Mouse (Mus musculus): ENCODE results near the gene Cd7.

- TF ChIP-seq CTCF (IDR thresholded peaks at IDR 0.05; ENCODE audit: control insufficient read depth, insufficient read depth, insufficient read length) (no peak), MAX (IDR thresholded peaks at IDR 0.05) (no peak), MYOD1 (IDR thresholded peaks at IDR 0.05; ENCODE audit: control insufficient read depth, insufficient read length, low read depth) (no peak), USF1 (IDR thresholded peaks at IDR 0.05; ENCODE audit: low read depth) (no peak), FOSL1 (IDR thresholded peaks at IDR 0.05; ENCODE audit: insufficient read depth, low read length, poor library complexity, severe bottlenecking) (no peak), MYOG (IDR thresholded peaks at IDR 0.05; ENCODE audit: control insufficient read depth, extremely low read depth, insufficient read length) (no peak)
Observed at GRCm38 (mm10) chr11:121010044-121010755, 29.0 kb downstream of the Cd7 start.
